Mouse (Mus musculus) midbrain, embryonic 12.5 days (tissue): ENCODE results near the gene Rpl4. TPM values are rescaled to one million over a fixed set of nuclear protein-coding genes. Genes with fewer than 3 reads are reported as not detected.
"Not testable (repeated sequence)": the region's sequence is repeated elsewhere in the genome, so short reads cannot be mapped to it uniquely, and the experiment has no call there.

Experiments
- ATAC-seq: fragments of 200-750 bp; cut with Nextera tagmentation; 2 replicates; pipeline ENCODE4 v1.8.0; 2017; ENCODE audit warnings: low read depth, moderate TSS enrichment, moderate library complexity; ENCODE audit not compliant: low FRiP score
- H3K27ac ChIP-seq: fragments of 300-500 bp; sonication (generic); replicated peaks from 2 replicates; pipeline ENCODE4 v1.5.1; 2016; ENCODE audit warnings: mild to moderate bottlenecking
- H3K27me3 ChIP-seq: fragments of 300-500 bp; sonication (generic); 2 replicates; pipeline ENCODE4 v1.6.1; 2016; ENCODE audit warnings: mild to moderate bottlenecking
- H3K36me3 ChIP-seq: fragments of 300-500 bp; sonication (generic); 2 replicates; pipeline ENCODE4 v1.6.1; 2016
- H3K4me1 ChIP-seq: fragments of 300-500 bp; sonication (generic); 2 replicates; pipeline ENCODE4 v1.6.1; 2016
- H3K4me2 ChIP-seq: fragments of 300-500 bp; sonication (generic); replicated peaks from 2 replicates; pipeline ENCODE4 v1.6.1; 2016; ENCODE audit warnings: mild to moderate bottlenecking, moderate library complexity
- H3K4me3 ChIP-seq: fragments of 300-500 bp; sonication (generic); 2 replicates; pipeline ENCODE4 v1.5.1; 2016; ENCODE audit warnings: mild to moderate bottlenecking
- H3K9ac ChIP-seq: fragments of 300-500 bp; sonication (generic); replicated peaks from 2 replicates; pipeline ENCODE4 v1.6.1; 2016; ENCODE audit warnings: mild to moderate bottlenecking, moderate library complexity
- H3K9me3 ChIP-seq: fragments of 300-500 bp; sonication (generic); 2 replicates; pipeline ENCODE4 v1.6.1; 2016; ENCODE audit warnings: mild to moderate bottlenecking
- WGBS: fragments of 180-500 bp; shearing (Covaris S2); methylation state at CpG from one replicate; pipeline ENCODE4 v1.1.7; 2016; 5-methylcytosine and 5-hydroxymethylcytosine counted together
- polyA plus RNA-seq: library from polyadenylated mRNA; unstranded; fragments of >200 nt; fragmentation: Nextera tagmentation; extraction: Ambion mirVana; gene quantifications from 2 replicates; pipeline ENCODE4 v1.2.1, GENCODE M21; 2016

The Rpl4 gene
- 799 and 822 TPM in 2 replicates for polyA plus RNA-seq

DNA sequence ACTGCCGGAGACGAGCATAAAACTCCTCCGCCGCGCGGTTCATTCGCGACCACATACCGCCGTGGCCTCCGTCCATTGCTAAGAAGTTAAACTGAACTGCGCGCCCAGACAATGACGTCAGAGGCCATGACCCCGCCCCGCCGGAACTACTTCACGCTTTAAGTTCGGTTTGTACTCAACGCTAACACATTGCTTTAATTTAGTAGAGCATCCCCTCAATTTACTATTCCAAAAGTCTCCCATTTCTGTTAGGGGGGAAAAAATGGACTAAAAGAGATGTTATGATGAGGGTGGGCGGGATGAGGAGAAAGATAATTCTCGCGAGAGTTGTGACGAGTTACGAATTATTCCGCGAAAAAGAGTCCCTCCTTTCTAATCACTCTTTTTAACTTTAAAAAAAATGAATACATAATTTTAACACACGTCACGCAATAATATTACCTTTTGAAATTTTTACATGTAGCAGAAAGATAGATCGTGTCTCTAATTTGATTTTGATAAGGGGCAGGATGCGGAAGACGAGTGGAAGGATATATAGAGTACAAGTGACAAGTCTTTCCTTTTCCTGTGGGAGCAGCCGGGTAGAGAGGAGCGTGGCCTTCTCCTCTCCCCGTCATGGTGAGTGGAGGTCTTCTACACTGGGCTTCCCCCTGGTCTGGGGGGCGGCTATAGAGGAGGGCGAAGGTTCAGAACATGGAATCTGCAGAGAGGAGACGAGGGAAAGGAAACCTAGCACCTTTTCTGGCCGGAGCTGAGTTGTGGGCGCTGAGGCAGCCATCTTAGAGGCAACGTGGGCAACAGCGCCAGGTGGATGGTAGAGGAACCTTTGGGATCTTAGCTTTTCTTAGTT, at the start of gene Rpl4, which contains the start of gene Zwilch:
Gene Rpl4, plus strand, starts transcription at position 560 of the 850 bp plus-strand sequence.
Gene Zwilch, minus strand, starts transcription at position 289 of the 850 bp plus-strand sequence.
- under 1% methylated on average over 40 of the region's 42 CpGs for WGBS
- no peaks in the 10 kb centered on the region for H3K9me3 ChIP-seq
- peak; percentile 68 for ATAC-seq

DNA sequence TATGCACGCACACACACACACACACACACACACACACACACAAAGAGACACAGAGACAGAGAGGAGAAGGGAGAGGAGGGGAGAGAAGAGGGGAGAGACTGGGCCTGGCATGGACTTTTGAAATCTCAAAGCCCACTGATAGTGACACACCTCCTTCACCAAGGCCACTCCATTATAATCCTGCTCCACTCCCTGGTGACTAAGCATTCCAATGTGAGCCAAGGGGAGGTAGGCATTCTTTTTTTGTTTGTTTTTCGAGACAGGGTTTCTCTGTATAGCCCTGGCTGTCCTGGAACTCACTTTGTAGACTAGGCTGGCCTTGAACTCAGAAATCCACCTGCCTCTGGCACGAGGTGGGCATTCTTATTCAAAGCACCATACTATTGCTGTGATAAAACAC, 48.3 kb upstream of the Rpl4 start:
- not testable (repeated sequence) for H3K4me2 ChIP-seq, H3K4me1 ChIP-seq, H3K4me3 ChIP-seq, H3K27me3 ChIP-seq, H3K36me3 ChIP-seq, H3K9me3 ChIP-seq, ATAC-seq, H3K27ac ChIP-seq, H3K9ac ChIP-seq
- WGBS: 70% methylated on average over 3 of the region's 3 CpGs

More for the DNA sequence above, at the start of gene Rpl4, which contains the start of gene Zwilch:
- Histone ChIP-seq H3K36me3 (peaks cover 33% of the 10 kb centered on the region), H3K4me2 (peak within 1 kb of the TSS; percentile 86), H3K27me3 (no peaks in the 10 kb centered on the region), H3K4me1 (peaks cover 10% of the 10 kb centered on the region), H3K27ac (peak within 1 kb of the TSS; percentile 88), H3K9ac (peak within 1 kb of the TSS; percentile 83), H3K4me3 (peak within 1 kb of the TSS; percentile 95)

DNA sequence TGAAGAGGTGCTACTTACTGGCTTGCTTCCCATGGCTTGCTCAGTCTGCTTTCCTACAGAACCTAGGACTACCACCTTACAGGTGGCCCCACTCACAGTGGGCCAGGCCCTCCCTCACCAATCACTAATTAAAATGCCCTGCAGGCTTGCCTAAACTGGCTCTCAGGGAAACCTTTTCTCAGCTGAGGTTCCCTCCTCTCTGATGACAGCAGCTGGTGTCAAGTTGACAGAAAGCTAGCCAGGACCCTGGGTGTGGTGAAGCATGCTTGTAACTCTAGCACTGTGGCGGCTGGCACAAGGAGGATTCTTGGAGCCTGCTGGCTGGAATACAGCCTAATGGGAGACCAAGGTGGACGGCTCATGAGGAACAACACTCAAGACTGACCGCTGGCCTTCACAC, 47.9 kb upstream of the Rpl4 start:
- H3K4me3 ChIP-seq: no peak overlapping the region
- no peaks in the 10 kb centered on the region for H3K9me3 ChIP-seq
- H3K4me2 ChIP-seq: no peak overlapping the region
- H3K9ac ChIP-seq: no peak overlapping the region
- no peaks in the 10 kb centered on the region for H3K4me1 ChIP-seq
- H3K27ac ChIP-seq: no peak overlapping the region
- 76% methylated on average over 3 of the region's 3 CpGs for WGBS
- no peak for ATAC-seq
- no peaks in the 10 kb centered on the region for H3K27me3 ChIP-seq
- H3K36me3 ChIP-seq: no peaks in the 10 kb centered on the region

DNA sequence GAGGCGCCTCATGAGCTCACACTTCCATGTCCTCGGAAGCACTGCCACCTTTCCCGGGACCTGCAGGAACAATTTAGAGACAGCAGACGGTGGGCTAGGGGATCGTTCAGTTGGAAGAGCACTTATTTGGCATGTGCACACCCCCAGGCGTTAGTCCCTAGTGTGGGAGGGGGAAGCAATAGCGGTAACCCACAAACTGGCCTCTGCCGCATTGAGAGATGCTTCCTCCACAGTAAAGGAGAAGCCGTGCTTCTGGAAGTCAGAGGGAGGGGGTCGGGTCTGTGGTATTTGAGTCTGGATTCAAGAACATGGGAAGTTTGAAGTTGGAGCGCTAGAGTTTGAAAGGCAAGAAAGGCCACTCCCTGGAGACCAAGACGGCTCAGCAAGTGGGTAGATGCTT, 47.1 kb upstream of the Rpl4 start:
- H3K27ac ChIP-seq: no peak overlapping the region
- no peaks in the 10 kb centered on the region for H3K4me1 ChIP-seq
- H3K9me3 ChIP-seq: no peaks in the 10 kb centered on the region

DNA sequence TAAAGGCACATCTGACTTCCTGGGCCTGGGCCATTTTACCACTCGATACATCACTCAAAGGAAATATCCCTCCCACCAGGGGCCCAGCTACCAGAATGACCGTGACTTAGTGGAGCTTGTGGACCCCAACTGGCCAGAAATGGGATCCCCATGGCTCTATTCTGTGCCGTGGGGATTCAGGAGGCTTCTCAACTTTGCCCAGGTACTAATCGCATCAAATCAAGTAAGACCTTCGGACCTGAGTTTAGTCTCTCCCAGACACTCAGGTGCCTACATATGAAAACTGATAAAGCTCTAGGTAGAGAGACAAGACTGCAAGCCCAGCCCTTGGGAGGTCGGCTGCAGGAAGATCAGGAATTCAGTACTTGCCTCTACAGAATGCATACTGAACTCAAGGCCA, 41.6 kb upstream of the Rpl4 start:
- WGBS: 80% methylated on average over 6 of the region's 6 CpGs
- Histone ChIP-seq H3K9ac (no peak overlapping the region), H3K27me3 (no peaks in the 10 kb centered on the region), H3K9me3 (no peaks in the 10 kb centered on the region), H3K4me2 (no peak overlapping the region), H3K4me1 (no peaks in the 10 kb centered on the region), H3K4me3 (no peak overlapping the region), H3K36me3 (peaks cover 6% of the 10 kb centered on the region; the same call in 1 of the 2 replicates), H3K27ac (no peak overlapping the region)
- no peak for ATAC-seq

More for the DNA sequence above, 47.1 kb upstream of the Rpl4 start:
- Histone ChIP-seq H3K4me3 (no peak overlapping the region), H3K4me2 (no peak overlapping the region), H3K27me3 (no peaks in the 10 kb centered on the region), H3K36me3 (no peaks in the 10 kb centered on the region), H3K9ac (no peak overlapping the region)
- no peak for ATAC-seq
- 75% methylated on average over 12 of the region's 12 CpGs for WGBS

DNA sequence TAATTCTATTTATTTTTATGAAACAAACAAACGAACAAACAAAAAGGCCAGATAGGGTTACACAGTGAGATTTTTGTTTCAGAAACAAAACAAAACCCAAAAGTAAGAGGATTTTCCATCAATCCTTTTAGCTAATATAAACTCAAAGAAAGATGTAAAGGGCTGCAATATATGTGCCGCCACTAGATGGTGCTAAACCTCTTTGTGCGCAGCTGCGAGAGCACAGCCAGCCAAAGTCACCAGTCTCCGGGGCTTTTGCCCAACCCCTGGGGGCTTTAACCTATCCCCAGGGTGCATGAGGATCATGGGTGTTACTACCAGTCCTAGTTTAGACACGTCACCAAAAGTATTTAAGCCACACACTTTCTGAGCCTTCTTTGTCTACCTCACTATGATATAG, 34.3 kb upstream of the Rpl4 start:
- not testable (repeated sequence) for H3K9ac ChIP-seq, H3K27ac ChIP-seq, H3K27me3 ChIP-seq, ATAC-seq, H3K4me3 ChIP-seq, H3K4me1 ChIP-seq, H3K9me3 ChIP-seq, H3K4me2 ChIP-seq
- peaks cover 24% of the 10 kb centered on the region for H3K36me3 ChIP-seq
- WGBS: 8% methylated on average over 6 of the region's 6 CpGs

DNA sequence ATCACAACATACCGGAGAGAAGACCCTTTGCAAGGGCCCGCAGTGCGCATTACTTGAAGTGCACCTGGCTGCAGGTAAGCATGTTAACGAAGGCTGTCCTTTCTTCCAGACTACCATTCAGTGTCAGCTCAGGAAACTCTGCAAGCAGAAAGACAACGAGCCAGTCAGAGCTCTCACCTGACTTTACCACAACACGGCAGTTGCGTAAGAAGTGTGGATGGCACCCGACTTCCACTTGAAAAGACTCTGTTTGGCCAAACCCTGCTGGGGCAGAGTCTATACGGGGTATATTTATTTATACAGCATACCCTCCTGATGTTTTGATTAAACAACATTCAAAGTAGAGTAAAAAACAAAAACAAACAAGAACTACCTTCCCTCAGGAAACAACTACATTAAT, 33.3 kb upstream of the Rpl4 start:
- no peak overlapping the region for H3K4me3 ChIP-seq
- WGBS: 92% methylated on average over 9 of the region's 9 CpGs
- ATAC-seq: no peak

DNA sequence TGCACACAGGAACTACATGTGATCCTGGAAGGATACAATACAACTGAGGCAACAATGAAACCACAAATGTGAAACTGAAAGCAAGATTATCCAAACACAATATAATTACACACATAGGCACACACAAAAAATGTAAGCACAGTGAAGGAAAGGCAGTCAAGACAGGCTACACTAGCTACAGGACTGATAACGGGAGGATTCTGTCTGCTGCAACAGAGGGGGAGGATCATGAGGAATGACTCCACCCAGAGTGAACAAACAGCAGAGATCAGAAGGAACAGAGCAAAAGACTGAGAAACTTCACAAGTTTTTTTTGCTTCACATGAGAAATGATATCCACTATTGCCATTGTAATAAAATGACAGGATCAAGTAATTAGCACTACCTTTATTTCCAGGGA, 16.5 kb upstream of the Rpl4 start:
- Histone ChIP-seq H3K36me3 (peaks cover 54% of the 10 kb centered on the region), H3K4me1 (no peaks in the 10 kb centered on the region), H3K27me3 (no peaks in the 10 kb centered on the region), H3K27ac (no peak overlapping the region), H3K9ac (no peak overlapping the region), H3K9me3 (no peaks in the 10 kb centered on the region), H3K4me3 (no peak overlapping the region), H3K4me2 (no peak overlapping the region)
- 100% methylated on average over 1 of the region's 1 CpGs for WGBS
- ATAC-seq: no peak

More for the DNA sequence above, 33.3 kb upstream of the Rpl4 start:
- Histone ChIP-seq H3K36me3 (peaks cover 30% of the 10 kb centered on the region), H3K27ac (no peak overlapping the region), H3K9ac (no peak overlapping the region), H3K4me2 (no peak overlapping the region), H3K4me1 (no peaks in the 10 kb centered on the region), H3K27me3 (no peaks in the 10 kb centered on the region), H3K9me3 (no peaks in the 10 kb centered on the region)

DNA sequence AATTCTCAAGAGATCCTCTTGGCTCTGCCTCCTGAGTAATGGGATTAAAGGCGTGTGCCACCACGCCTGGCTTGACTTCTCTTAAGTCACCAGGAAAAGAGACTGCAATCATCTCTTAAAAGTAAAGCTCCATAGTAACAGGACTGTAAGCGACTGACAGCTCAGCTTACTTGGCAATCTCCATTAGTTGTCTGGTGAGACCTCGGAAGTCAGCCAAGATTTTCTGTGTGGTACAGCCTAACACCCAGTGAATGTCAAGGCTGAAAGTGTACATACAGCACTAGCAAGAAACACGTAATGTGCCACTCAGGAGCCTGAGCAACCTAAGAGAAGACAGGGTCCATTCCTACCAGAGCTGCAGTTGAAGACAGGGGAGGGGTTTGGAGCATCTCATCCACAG, 12.7 kb upstream of the Rpl4 start:
- Histone ChIP-seq H3K4me3 (no peak overlapping the region), H3K4me1 (no peaks in the 10 kb centered on the region), H3K9me3 (no peaks in the 10 kb centered on the region), H3K27me3 (no peaks in the 10 kb centered on the region), H3K4me2 (no peak overlapping the region), H3K36me3 (peaks cover 45% of the 10 kb centered on the region), H3K27ac (no peak overlapping the region), H3K9ac (no peak overlapping the region)
- ATAC-seq: no peak
- 90% methylated on average over 5 of the region's 5 CpGs for WGBS

DNA sequence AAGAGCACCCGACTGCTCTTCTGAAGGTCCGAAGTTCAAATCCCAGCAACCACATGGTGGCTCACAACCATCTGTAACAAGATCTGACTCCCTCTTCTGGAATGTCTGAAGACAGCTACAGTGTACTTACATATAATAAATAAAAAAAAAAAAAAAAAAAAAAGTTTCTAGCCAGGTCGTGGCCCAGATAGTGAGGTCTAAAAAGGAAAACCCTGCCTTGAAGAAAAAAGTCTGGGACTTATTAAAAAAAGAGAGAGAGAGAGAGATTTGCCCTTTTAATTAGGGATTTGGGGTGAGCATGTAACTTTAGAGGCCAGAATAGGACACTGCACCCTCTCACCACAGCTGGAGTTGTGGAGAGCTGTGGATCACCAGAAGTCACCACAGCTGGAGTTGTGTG, 3.2 kb upstream of the Rpl4 start:
- not testable (repeated sequence) for ATAC-seq, H3K9me3 ChIP-seq, H3K36me3 ChIP-seq, H3K27ac ChIP-seq, H3K9ac ChIP-seq, H3K4me2 ChIP-seq, H3K27me3 ChIP-seq, H3K4me3 ChIP-seq
- peaks cover 10% of the 10 kb centered on the region for H3K4me1 ChIP-seq
- WGBS: 95% methylated on average over 3 of the region's 3 CpGs

DNA sequence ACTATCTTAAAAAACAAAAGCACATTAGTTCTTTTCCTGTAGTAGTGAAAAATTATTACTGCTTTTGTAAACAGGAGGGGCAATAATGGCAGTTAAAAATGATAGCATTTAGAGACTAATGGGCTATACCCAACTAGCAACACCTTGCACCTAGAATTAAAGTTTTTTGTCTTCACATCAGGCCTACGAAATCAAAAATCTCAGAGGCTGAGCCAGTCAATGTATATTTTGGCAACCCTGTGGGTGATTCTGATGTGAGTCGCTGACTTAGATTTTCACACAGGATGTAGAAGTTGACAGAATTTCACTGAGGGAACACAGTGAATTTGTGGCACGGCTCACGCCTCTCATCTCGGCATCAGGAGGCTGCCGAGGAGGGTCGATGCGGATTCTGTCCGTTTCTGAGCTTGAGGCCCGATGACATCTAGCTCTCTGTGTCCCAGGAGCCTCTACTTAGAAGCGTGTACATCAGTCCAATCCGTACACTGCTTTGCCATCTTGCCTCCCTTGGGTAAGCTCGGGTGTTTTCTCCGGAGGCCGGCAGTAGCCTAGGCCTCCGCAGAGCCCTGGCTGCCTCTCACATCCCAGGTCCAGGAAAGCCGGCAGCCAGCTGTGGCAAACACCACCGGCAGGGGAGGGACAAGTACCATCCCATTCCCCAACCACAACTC, 895 bp upstream of the Rpl4 start:
- peak; percentile 65 for ATAC-seq
- Histone ChIP-seq H3K4me1 (peaks cover 10% of the 10 kb centered on the region), H3K27ac (peak overlapping the region; percentile 88), H3K9me3 (no peaks in the 10 kb centered on the region), H3K4me3 (peak overlapping the region; percentile 95), H3K27me3 (no peaks in the 10 kb centered on the region), H3K9ac (peak overlapping the region; percentile 83), H3K4me2 (peak overlapping the region; percentile 86), H3K36me3 (peaks cover 26% of the 10 kb centered on the region)
- 3% methylated on average over 18 of the region's 18 CpGs for WGBS

DNA sequence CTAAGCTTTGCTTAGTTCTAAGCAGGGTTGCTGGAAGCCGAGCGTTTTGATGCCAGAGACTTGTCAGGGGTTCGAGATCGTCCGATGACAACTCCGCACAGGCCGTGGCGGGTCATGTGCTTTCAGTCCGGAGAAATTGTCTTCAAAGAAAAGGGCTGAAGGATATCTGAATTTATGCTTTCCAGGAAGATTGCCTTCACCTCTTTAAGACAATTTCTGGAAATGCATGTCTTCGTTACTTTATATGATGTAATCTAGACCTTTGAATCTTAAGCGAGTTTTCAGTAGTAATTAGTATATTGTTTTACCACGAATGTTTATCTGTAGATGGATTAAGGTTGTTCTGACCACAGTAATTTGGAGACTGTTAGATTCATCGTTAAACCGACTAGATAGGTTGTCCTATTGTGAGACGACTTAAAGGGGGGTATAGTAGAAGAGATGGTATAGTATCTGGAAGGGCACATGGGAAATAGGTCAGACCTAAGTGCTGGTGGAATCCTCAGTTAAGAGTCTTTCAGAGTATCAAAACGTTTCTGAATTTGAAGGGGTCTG, 568 bp downstream of the Rpl4 start:
- H3K4me1 ChIP-seq: peaks cover 10% of the 10 kb centered on the region
- no peak for ATAC-seq
- peak overlapping the region; percentile 83 for H3K9ac ChIP-seq
- under 1% methylated on average over 16 of the region's 16 CpGs for WGBS
- no peaks in the 10 kb centered on the region for H3K27me3 ChIP-seq
- peak overlapping the region; percentile 86 for H3K4me2 ChIP-seq
- H3K27ac ChIP-seq: peak overlapping the region; percentile 63
- no peaks in the 10 kb centered on the region for H3K9me3 ChIP-seq
- peak overlapping the region; percentile 95 for H3K4me3 ChIP-seq
- H3K36me3 ChIP-seq: peaks cover 37% of the 10 kb centered on the region
